Mouse (Mus musculus) forebrain, embryonic 14.5 days (tissue): ENCODE data around the gene Nme2. TPM values are rescaled to one million over a fixed set of nuclear protein-coding genes. Genes with fewer than 3 reads are reported as not detected.

Experiments
- ATAC-seq: fragments of 200-750 bp; cut with Nextera tagmentation; 2 replicates; pipeline ENCODE4 v1.8.0; 2017; ENCODE audit warnings: mild to moderate bottlenecking, moderate library complexity
- DNase-seq: peaks from one replicate; pipeline ENCODE4 v3.0.0-alpha.2; 2015; ENCODE audit warnings: low spot score
- H3K27ac ChIP-seq: fragments of 300-500 bp; sonication (generic); 2 replicates; pipeline ENCODE4 v1.5.1; 2014; ENCODE audit warnings: low read depth, mild to moderate bottlenecking, control low read depth, low read length, moderate library complexity
- H3K27me3 ChIP-seq: fragments of 300-500 bp; sonication (generic); replicated peaks from 2 replicates; pipeline ENCODE4 v1.6.1; 2014; ENCODE audit warnings: low read length, control low read depth, mixed read lengths; ENCODE audit not compliant: control insufficient read depth, insufficient read depth
- H3K36me3 ChIP-seq: fragments of 300-500 bp; sonication (generic); 2 replicates; pipeline ENCODE4 v1.6.1; 2014; ENCODE audit warnings: low read length, control low read depth; ENCODE audit not compliant: control insufficient read depth, insufficient read depth
- H3K4me1 ChIP-seq: fragments of 300-500 bp; sonication (generic); 2 replicates; pipeline ENCODE4 v1.6.1; 2014; ENCODE audit warnings: antibody characterized with exemption, low read length, control low read depth; ENCODE audit not compliant: control insufficient read depth, insufficient read depth
- H3K4me2 ChIP-seq: fragments of 300-500 bp; sonication (generic); 2 replicates; pipeline ENCODE4 v1.6.1; 2014; ENCODE audit warnings: mild to moderate bottlenecking, control low read depth, low read length
- H3K4me3 ChIP-seq: fragments of 300-500 bp; sonication (generic); 2 replicates; pipeline ENCODE4 v1.5.1; 2014; ENCODE audit warnings: low read depth, low read length, control low read depth
- H3K9ac ChIP-seq: fragments of 300-500 bp; sonication (generic); 2 replicates; pipeline ENCODE4 v1.6.1; 2014; ENCODE audit warnings: mild to moderate bottlenecking, low read length, control low read depth, moderate library complexity
- H3K9me3 ChIP-seq: fragments of 300-500 bp; sonication (generic); replicated peaks from 2 replicates; pipeline ENCODE4 v1.6.1; 2016; ENCODE audit warnings: low read length, control low read depth, mixed read lengths; ENCODE audit not compliant: control insufficient read depth
- WGBS: fragments of 180-500 bp; shearing (Covaris S2); extraction: QIAGEN DNeasy Blood & Tissue Kit; methylation state at CpG from one replicate; pipeline ENCODE4 v1.1.7; 2014; 5-methylcytosine and 5-hydroxymethylcytosine counted together
- polyA plus RNA-seq: library from polyadenylated mRNA; unstranded; fragments of >200 nt; fragmentation: Nextera tagmentation; extraction: Ambion mirVana; gene quantifications from 2 replicates; pipeline ENCODE4 v1.2.1, GENCODE M21; 2014

Gene Nme2
- polyA plus RNA-seq, 1 experiment from 2014 or later = 124 TPM

GRCm38 (mm10) chr11:93969171-93969570 lies 13.1 kb upstream of the Nme2 start:
- Histone ChIP-seq H3K4me2 (peak overlapping the region; percentile 47; the same call in 1 of the 2 replicates), H3K27me3 (no peaks in the 10 kb centered on the region), H3K9me3 (no peaks in the 10 kb centered on the region), H3K4me3 (no peak overlapping the region), H3K27ac (no peak overlapping the region), H3K36me3 (peaks cover 18% of the 10 kb centered on the region), H3K4me1 (0 out of 2 replicates have a peak, but pooled peaks cover 7% of the 10 kb centered on the region), H3K9ac (no peak overlapping the region; the same call in 1 of the 2 replicates)
- whole genome bisulfite sequencing = 92% methylated on average over 6 of the region's 6 CpGs
- ATAC-seq (no peak), DNase-seq (no peak)

GRCm38 (mm10) chr11:93968848-93969128 lies 12.7 kb upstream of the Nme2 start:
- WGBS = 47% methylated on average over 6 of the region's 6 CpGs
- peak overlapping the region; percentile 63; the same call in 1 of the 2 replicates for H3K27ac ChIP-seq
- ATAC-seq = 0 out of 2 replicates have a peak, but pooled peaks have one; percentile 2
- H3K36me3 ChIP-seq = peaks cover 22% of the 10 kb centered on the region
- 0 out of 2 replicates have a peak, but pooled peaks cover 7% of the 10 kb centered on the region for H3K4me1 ChIP-seq
- H3K9ac ChIP-seq = peak overlapping the region; percentile 53; the same call in 1 of the 2 replicates
- H3K27me3 ChIP-seq = no peaks in the 10 kb centered on the region
- no peaks in the 10 kb centered on the region for H3K9me3 ChIP-seq
- no peak for DNase-seq
- H3K4me2 ChIP-seq = peak overlapping the region; percentile 47
- peak overlapping the region; percentile 72 for H3K4me3 ChIP-seq

- Histone ChIP-seq H3K36me3 (peaks cover 27% of the 10 kb centered on the region), H3K9ac (peak within 1 kb of the TSS; percentile 78), H3K4me2 (peak within 1 kb of the TSS; percentile 73), H3K9me3 (no peaks in the 10 kb centered on the region), H3K4me1 (0 out of 2 replicates have a peak, but pooled peaks cover 7% of the 10 kb centered on the region), H3K4me3 (peak within 1 kb of the TSS; percentile 72), H3K27ac (peak within 1 kb of the TSS; percentile 71), H3K27me3 (no peaks in the 10 kb centered on the region)
- ATAC-seq = peak; percentile 96
- peak; percentile 99 for DNase-seq
- under 1% methylated on average over 40 of the region's 40 CpGs for WGBS
These were observed 12.2 kb upstream of the Nme2 start, which contains the start of the genes Gm20390 and Nme1 for GRCm38 (mm10) chr11:93968005-93968847. Gm20390 (minus strand) TSS chr11:93968293. Nme1 (minus strand) TSS chr11:93968521.

- no peak for ATAC-seq
- Histone ChIP-seq H3K27ac (peak overlapping the region; percentile 71; the same call in 1 of the 2 replicates), H3K4me2 (peak overlapping the region; percentile 73), H3K9ac (peak overlapping the region; percentile 78), H3K9me3 (no peaks in the 10 kb centered on the region), H3K4me3 (peak overlapping the region; percentile 72), H3K27me3 (no peaks in the 10 kb centered on the region), H3K36me3 (peaks cover 36% of the 10 kb centered on the region), H3K4me1 (0 out of 2 replicates have a peak, but pooled peaks cover 7% of the 10 kb centered on the region)
- peak; percentile 8 for DNase-seq
- WGBS = 3% methylated on average over 11 of the region's 11 CpGs
These were observed 11.3 kb upstream of the Nme2 start for GRCm38 (mm10) chr11:93967381-93967780.

- Histone ChIP-seq H3K4me1 (0 out of 2 replicates have a peak, but pooled peaks cover 7% of the 10 kb centered on the region), H3K4me3 (no peak overlapping the region), H3K4me2 (no peak overlapping the region), H3K9ac (no peak overlapping the region), H3K36me3 (peaks cover 54% of the 10 kb centered on the region), H3K27me3 (no peaks in the 10 kb centered on the region), H3K27ac (no peak overlapping the region), H3K9me3 (no peaks in the 10 kb centered on the region)
- WGBS = 95% methylated on average over 6 of the region's 6 CpGs
- ATAC-seq (no peak), DNase-seq (no peak)
These were observed 9.3 kb upstream of the Nme2 start for GRCm38 (mm10) chr11:93965391-93965790.

- no peaks in the 10 kb centered on the region for H3K9me3 ChIP-seq
- H3K27ac ChIP-seq = no peak overlapping the region
- no peaks in the 10 kb centered on the region for H3K27me3 ChIP-seq
- 0 out of 2 replicates have a peak, but pooled peaks cover 3% of the 10 kb centered on the region for H3K4me1 ChIP-seq
- ATAC-seq (no peak), DNase-seq (no peak)
- no peak overlapping the region for H3K4me3 ChIP-seq
- 83% methylated on average over 4 of the region's 4 CpGs for WGBS
- no peak overlapping the region for H3K9ac ChIP-seq
- peaks cover 77% of the 10 kb centered on the region for H3K36me3 ChIP-seq
- no peak overlapping the region for H3K4me2 ChIP-seq
These were observed 7.0 kb upstream of the Nme2 start for GRCm38 (mm10) chr11:93963013-93963412.

GRCm38 (mm10) chr11:93961482-93961881 lies 5.4 kb upstream of the Nme2 start:
- no peak for ATAC-seq
- no peaks in the 10 kb centered on the region for H3K9me3 ChIP-seq
- no peaks in the 10 kb centered on the region; the same call in 1 of the 2 replicates for H3K4me1 ChIP-seq
- WGBS = 93% methylated on average over 6 of the region's 6 CpGs
- peaks cover 83% of the 10 kb centered on the region for H3K36me3 ChIP-seq
- H3K4me2 ChIP-seq = no peak overlapping the region
- no peaks in the 10 kb centered on the region for H3K27me3 ChIP-seq
- DNase-seq = no peak
- H3K27ac ChIP-seq = no peak overlapping the region
- H3K4me3 ChIP-seq = no peak overlapping the region
- no peak overlapping the region for H3K9ac ChIP-seq

GRCm38 (mm10) chr11:93957746-93958145 lies 1.7 kb upstream of the Nme2 start:
- DNase-seq = no peak
- no peak for ATAC-seq
- Histone ChIP-seq H3K27me3 (no peaks in the 10 kb centered on the region), H3K9ac (no peak overlapping the region), H3K4me3 (no peak overlapping the region), H3K27ac (no peak overlapping the region), H3K36me3 (peaks cover 61% of the 10 kb centered on the region), H3K4me2 (no peak overlapping the region), H3K4me1 (peaks cover 9% of the 10 kb centered on the region), H3K9me3 (no peaks in the 10 kb centered on the region)
- WGBS = 87% methylated on average over 4 of the region's 4 CpGs

GRCm38 (mm10) chr11:93957031-93957555 lies 1.0 kb upstream of the Nme2 start:
- Histone ChIP-seq H3K4me1 (peaks cover 9% of the 10 kb centered on the region), H3K27me3 (no peaks in the 10 kb centered on the region), H3K9me3 (no peaks in the 10 kb centered on the region), H3K27ac (no peak overlapping the region), H3K4me3 (no peak overlapping the region), H3K36me3 (peaks cover 61% of the 10 kb centered on the region), H3K4me2 (no peak overlapping the region), H3K9ac (no peak overlapping the region)
- no peak for DNase-seq
- 84% methylated on average over 2 of the region's 2 CpGs for WGBS
- no peak for ATAC-seq
